Mouse (Mus musculus): Measurements from ENCODE around the gene Mrpl46. TPM values are rescaled to one million over a fixed set of nuclear protein-coding genes. Genes with fewer than 3 reads are reported as not detected.

The Mrpl46 gene
- polyA plus RNA-seq, 1 experiment from 2014 or later = 68.3 TPM

DNA sequence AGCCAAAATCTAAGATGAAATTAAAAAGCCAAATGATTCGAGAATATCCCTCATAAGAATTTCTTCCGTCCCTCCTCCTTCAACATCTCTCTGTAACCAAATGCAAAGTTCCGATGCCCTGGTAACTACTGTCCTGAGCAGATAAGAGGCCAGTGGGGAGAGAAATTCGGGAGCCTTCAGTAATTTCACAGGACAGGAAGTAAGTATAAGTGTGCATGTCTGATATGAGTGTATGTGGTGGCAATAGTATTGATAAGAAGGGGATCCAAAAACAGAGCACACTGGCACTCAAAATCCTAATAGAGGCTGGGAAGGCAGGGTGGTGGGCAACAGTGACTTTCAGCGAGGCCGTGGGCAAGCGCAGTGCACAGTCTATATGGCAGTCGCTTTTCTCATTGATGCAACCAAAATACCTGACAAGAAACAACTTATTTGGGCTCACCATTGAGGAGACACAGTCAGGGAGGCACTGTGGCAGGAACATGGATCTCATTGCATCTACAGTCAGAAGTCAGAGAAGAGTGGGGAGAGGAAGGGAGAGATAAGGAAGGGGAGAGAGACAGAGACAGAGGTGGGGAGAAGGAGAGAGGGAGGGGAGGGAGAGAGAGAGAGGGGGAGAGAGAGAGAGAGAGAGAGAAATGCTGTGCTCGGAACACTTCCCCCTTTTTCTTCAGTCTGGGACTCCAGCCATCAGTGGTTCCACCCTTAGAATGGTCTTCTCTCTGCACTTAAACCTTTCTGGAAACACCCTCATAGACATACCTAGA is 16.6 kb upstream of the Mrpl46 start:
- no peak overlapping the region for H3K27ac ChIP-seq (ENCODE audit: low read depth, low read length)
- H3K4me1 ChIP-seq (ENCODE audit: control insufficient read depth, insufficient read depth, low read length) = no peaks in the 10 kb centered on the region; the same call in 1 of the 2 replicates

DNA sequence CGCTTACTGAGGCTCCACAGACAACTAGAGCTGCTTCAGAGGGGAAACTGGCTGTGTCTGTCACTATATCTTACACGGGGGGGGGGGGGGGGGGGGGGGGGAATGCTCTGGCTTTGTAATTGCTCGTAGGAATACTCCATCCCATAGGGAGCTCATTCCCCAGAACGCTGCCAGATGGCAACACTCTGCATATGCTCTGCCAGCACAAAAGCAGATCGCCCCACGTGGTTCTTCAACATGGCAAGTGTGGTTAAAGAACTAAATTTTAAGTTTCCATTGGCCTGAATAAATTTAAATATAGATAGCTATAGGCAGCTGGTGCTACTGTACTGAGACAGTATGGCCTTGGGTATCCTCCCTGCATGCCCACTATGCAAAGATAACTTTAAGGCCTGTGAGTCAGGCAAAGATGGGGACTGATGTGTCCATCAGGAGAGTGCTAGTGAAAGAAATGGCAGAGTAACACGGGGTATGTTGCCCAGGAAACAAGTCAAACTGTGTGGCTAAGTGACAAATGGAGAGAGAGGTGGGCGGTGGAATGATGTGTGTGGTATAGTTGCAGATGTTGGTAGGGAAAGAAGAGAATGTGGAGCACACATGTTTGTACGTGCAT is 14.6 kb upstream of the Mrpl46 start:
- H3K9me3 ChIP-seq (replicated peaks; ENCODE audit: control insufficient read depth, low read length) = no peaks in the 10 kb centered on the region
- no peak for ATAC-seq (replicated peaks; ENCODE audit: insufficient number of reproducible peaks, low FRiP score, low TSS enrichment)
- H3K9ac ChIP-seq (ENCODE audit: low read depth, low read length) = no peak overlapping the region
- WGBS (ENCODE audit: insufficient replicate concordance) = 62% methylated on average over 8 of the region's 9 CpGs
- H3K4me2 ChIP-seq = no peak overlapping the region
- no peak overlapping the region for H3K4me3 ChIP-seq (ENCODE audit: low read depth, low read length)
- no peaks in the 10 kb centered on the region; the same call in 1 of the 2 replicates for H3K36me3 ChIP-seq (ENCODE audit: control insufficient read depth, insufficient read depth, low read length)
- peaks cover 12% of the 10 kb centered on the region for H3K27me3 ChIP-seq (ENCODE audit: control insufficient read depth, insufficient read depth, low read length)
- peaks cover 7% of the 10 kb centered on the region; the same call in 1 of the 2 replicates for H3K4me1 ChIP-seq (ENCODE audit: control insufficient read depth, insufficient read depth, low read length)
- H3K27ac ChIP-seq (ENCODE audit: low read depth, low read length) = no peak overlapping the region

More for the DNA sequence above, 16.6 kb upstream of the Mrpl46 start:
- Histone ChIP-seq H3K9ac (ENCODE audit: low read depth, low read length) (no peak overlapping the region), H3K4me2 (no peak overlapping the region), H3K36me3 (ENCODE audit: control insufficient read depth, insufficient read depth, low read length) (no peaks in the 10 kb centered on the region), H3K4me3 (ENCODE audit: low read depth, low read length) (no peak overlapping the region), H3K27me3 (ENCODE audit: control insufficient read depth, insufficient read depth, low read length) (peaks cover 12% of the 10 kb centered on the region), H3K9me3 (replicated peaks; ENCODE audit: control insufficient read depth, low read length) (no peaks in the 10 kb centered on the region)
- WGBS (ENCODE audit: insufficient replicate concordance) = 61% methylated on average over 9 of the region's 9 CpGs
- ATAC-seq (replicated peaks; ENCODE audit: insufficient number of reproducible peaks, low FRiP score, low TSS enrichment) = no peak

DNA sequence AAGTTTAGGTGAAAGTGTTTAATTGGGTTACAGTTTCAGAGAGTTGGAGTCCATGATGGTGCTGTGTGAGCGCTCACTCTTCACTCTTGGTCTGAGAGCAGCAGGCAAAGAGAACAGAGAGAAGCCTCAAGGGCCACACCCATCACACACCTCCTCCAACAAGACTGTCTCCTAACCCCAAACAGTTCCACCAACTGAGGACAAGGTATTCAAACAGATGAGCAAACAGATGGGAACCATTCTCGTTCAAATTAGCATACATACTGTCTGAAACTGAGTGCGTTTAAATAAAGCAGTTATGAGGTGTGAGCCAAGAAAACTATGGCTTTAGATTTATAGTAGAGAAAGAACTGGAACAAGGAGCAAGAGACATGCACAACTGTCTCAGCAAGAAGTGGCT is 13.3 kb upstream of the Mrpl46 start:
- H3K4me3 ChIP-seq (ENCODE audit: low read depth, low read length) = no peak overlapping the region
- no peaks in the 10 kb centered on the region; the same call in 1 of the 2 replicates for H3K36me3 ChIP-seq (ENCODE audit: control insufficient read depth, insufficient read depth, low read length)
- H3K9ac ChIP-seq (ENCODE audit: low read depth, low read length) = no peak overlapping the region
- no peak overlapping the region for H3K27ac ChIP-seq (ENCODE audit: low read depth, low read length)
- H3K27me3 ChIP-seq (ENCODE audit: control insufficient read depth, insufficient read depth, low read length) = peaks cover 12% of the 10 kb centered on the region
- H3K9me3 ChIP-seq (replicated peaks; ENCODE audit: control insufficient read depth, low read length) = no peaks in the 10 kb centered on the region
- H3K4me2 ChIP-seq = no peak overlapping the region
- H3K4me1 ChIP-seq (ENCODE audit: control insufficient read depth, insufficient read depth, low read length) = peaks cover 7% of the 10 kb centered on the region; the same call in 1 of the 2 replicates
- 82% methylated on average over 3 of the region's 3 CpGs for WGBS (ENCODE audit: insufficient replicate concordance)
- no peak for ATAC-seq (replicated peaks; ENCODE audit: insufficient number of reproducible peaks, low FRiP score, low TSS enrichment)

DNA sequence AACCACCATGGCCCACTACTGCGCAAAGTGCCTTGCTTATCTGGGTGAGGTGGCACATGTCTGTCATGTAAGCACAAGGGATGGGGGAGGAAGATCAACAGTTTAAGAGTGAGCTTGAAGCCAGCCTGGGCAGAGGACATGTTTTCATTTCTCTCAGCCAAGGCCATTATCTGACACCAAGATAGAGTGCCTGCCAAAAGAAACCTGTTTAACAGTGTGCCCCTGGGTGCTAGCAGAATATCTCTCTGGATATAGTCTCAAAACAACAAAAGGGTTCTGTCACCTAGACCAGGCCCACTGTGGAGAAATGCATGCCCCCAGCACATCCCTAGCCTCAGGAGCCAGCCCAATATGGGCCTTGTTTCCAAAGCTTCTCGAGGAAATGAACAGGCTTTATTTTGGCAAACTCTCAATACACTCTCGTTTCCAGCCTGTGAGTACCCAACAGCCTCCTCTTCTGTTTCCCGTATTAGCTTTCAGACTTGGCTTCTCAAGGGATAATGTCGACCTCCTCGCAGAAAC is 11.3 kb upstream of the Mrpl46 start:
- Histone ChIP-seq H3K27ac (ENCODE audit: low read depth, low read length) (no peak overlapping the region), H3K4me2 (no peak overlapping the region), H3K9me3 (replicated peaks; ENCODE audit: control insufficient read depth, low read length) (no peaks in the 10 kb centered on the region), H3K9ac (ENCODE audit: low read depth, low read length) (0 out of 2 replicates have a peak overlapping the region, but pooled peaks have one; percentile 34), H3K27me3 (ENCODE audit: control insufficient read depth, insufficient read depth, low read length) (peaks cover 8% of the 10 kb centered on the region; the same call in 1 of the 2 replicates), H3K36me3 (ENCODE audit: control insufficient read depth, insufficient read depth, low read length) (no peaks in the 10 kb centered on the region; the same call in 1 of the 2 replicates), H3K4me1 (ENCODE audit: control insufficient read depth, insufficient read depth, low read length) (peaks cover 7% of the 10 kb centered on the region; the same call in 1 of the 2 replicates), H3K4me3 (ENCODE audit: low read depth, low read length) (no peak overlapping the region)
- WGBS (ENCODE audit: insufficient replicate concordance) = 65% methylated on average over 6 of the region's 6 CpGs
- ATAC-seq (replicated peaks; ENCODE audit: insufficient number of reproducible peaks, low FRiP score, low TSS enrichment) = no peak

DNA sequence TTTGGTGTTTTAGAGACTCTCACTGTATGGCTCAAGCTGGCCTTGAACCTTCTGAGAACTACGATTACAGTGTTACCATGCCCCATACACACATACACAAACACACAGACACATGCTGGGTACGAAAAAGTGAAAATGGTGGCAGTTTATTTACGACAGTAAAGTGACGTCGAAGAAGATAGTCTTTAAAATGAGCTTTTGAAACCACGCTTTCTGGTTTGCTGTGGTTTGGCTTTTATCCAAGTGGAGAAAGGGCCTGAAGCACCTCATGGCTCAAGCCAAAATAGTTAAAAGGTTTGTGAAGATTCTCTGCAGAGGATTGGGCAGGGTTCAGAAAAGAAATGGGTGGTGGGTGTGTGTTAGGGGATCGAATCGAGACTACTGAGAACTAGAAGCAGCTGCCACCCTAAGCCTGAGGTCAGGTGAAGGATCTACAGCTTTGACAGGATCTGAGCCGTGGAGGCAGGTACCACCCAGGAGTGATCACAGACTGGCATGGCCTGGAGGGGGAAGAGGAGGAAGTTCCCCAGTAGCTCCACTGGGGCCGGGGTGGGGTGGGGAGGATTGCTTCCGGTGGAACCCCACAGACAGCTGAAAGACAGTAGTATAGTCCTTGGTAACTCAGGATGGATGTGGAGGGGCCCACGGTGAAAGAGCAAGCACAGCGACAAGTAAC is 10.7 kb upstream of the Mrpl46 start:
- Histone ChIP-seq H3K9ac (ENCODE audit: low read depth, low read length) (no peak overlapping the region), H3K4me2 (no peak overlapping the region)
- 82% methylated on average over 13 of the region's 13 CpGs for WGBS (ENCODE audit: insufficient replicate concordance)

DNA sequence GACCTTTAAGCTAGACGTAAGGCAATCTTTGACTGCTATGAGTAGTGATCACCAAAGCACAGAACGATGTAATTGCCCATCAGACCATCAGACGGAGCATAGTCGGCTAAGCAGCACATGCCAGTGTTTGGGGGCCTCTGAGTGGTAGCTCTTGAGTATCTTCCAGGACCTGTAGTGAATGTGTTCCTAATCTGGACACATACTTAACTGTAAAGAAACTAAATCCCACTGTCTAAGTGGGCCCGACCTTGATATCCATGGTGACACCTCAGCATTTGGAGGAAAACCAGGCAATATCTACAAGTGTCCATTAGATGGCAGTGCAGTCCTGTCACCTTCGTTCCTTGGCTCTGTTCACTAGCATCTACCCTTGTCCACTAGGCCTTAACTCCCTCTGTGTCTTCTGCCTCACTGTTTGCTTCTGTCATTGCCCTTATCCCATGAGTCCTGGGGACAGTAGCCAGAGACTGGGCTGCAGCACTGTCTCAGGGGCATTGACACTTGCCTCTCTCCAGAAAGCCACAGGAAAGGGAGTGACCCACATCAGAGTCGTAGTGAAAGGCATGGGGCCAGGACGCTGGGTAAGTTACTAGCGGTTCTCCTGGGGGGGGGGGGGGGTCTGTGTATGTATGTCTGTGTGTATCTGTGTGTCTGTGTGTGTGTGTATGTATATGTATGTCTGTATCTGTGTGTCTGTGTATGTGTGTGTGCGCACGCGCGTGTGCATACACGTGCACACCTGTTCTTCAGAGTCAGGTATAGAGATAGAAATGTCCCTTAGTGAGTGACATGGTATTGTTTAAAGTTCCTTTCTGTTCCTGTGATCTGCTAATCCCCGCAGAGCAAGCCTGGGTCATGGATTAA is 8.3 kb upstream of the Mrpl46 start:
- WGBS (ENCODE audit: insufficient replicate concordance) = 83% methylated on average over 15 of the region's 15 CpGs
- H3K27ac ChIP-seq (ENCODE audit: low read depth, low read length) = no peak overlapping the region
- no peak overlapping the region for H3K4me3 ChIP-seq (ENCODE audit: low read depth, low read length)
- H3K4me2 ChIP-seq = no peak overlapping the region
- no peaks in the 10 kb centered on the region for H3K9me3 ChIP-seq (replicated peaks; ENCODE audit: control insufficient read depth, low read length)
- H3K4me1 ChIP-seq (ENCODE audit: control insufficient read depth, insufficient read depth, low read length) = peaks cover 7% of the 10 kb centered on the region; the same call in 1 of the 2 replicates
- ATAC-seq (replicated peaks; ENCODE audit: insufficient number of reproducible peaks, low FRiP score, low TSS enrichment) = no peak
- H3K36me3 ChIP-seq (ENCODE audit: control insufficient read depth, insufficient read depth, low read length) = peaks cover 8% of the 10 kb centered on the region; the same call in 1 of the 2 replicates
- H3K9ac ChIP-seq (ENCODE audit: low read depth, low read length) = no peak overlapping the region
- no peaks in the 10 kb centered on the region for H3K27me3 ChIP-seq (ENCODE audit: control insufficient read depth, insufficient read depth, low read length)

More for the DNA sequence above, 10.7 kb upstream of the Mrpl46 start:
- no peak overlapping the region for H3K4me3 ChIP-seq (ENCODE audit: low read depth, low read length)
- peaks cover 5% of the 10 kb centered on the region; the same call in 1 of the 2 replicates for H3K27me3 ChIP-seq (ENCODE audit: control insufficient read depth, insufficient read depth, low read length)
- no peak overlapping the region for H3K27ac ChIP-seq (ENCODE audit: low read depth, low read length)
- H3K36me3 ChIP-seq (ENCODE audit: control insufficient read depth, insufficient read depth, low read length) = peaks cover 3% of the 10 kb centered on the region; the same call in 1 of the 2 replicates
- H3K4me1 ChIP-seq (ENCODE audit: control insufficient read depth, insufficient read depth, low read length) = peaks cover 7% of the 10 kb centered on the region; the same call in 1 of the 2 replicates
- no peaks in the 10 kb centered on the region for H3K9me3 ChIP-seq (replicated peaks; ENCODE audit: control insufficient read depth, low read length)
- ATAC-seq (replicated peaks; ENCODE audit: insufficient number of reproducible peaks, low FRiP score, low TSS enrichment) = no peak

DNA sequence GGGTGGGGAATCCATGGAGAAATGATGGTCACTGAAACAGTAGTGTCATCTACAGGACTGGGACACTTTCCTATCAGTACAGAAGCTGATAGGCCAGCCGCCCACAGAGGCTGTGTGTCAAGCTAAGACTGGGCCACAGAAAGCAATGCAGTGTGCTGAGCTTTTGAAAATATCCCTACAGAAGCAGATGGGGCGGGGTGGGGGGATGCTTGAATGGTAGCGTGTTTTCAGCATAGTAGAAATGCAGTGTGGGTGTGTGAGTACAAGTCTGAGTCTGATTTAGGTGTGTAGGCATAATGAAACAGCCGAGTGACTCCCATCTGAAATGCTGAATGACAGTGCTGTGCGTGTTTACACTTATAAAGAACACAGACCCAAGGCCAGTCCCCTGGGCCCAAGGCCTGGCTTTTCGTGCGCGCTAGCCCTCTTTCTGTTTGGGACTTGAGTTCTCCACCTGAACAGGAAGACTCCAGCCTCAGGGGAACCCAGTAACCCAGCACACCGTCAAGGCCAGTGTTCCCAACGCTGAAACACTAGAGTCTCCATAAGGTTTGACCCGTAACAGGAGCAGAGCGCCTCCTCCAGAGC is 4.6 kb upstream of the Mrpl46 start:
- no peak for ATAC-seq (replicated peaks; ENCODE audit: insufficient number of reproducible peaks, low FRiP score, low TSS enrichment)
- Histone ChIP-seq H3K9ac (ENCODE audit: low read depth, low read length) (no peak overlapping the region), H3K27me3 (ENCODE audit: control insufficient read depth, insufficient read depth, low read length) (no peaks in the 10 kb centered on the region), H3K4me2 (no peak overlapping the region), H3K4me1 (ENCODE audit: control insufficient read depth, insufficient read depth, low read length) (no peaks in the 10 kb centered on the region), H3K4me3 (ENCODE audit: low read depth, low read length) (no peak overlapping the region), H3K27ac (ENCODE audit: low read depth, low read length) (no peak overlapping the region), H3K36me3 (ENCODE audit: control insufficient read depth, insufficient read depth, low read length) (peaks cover 8% of the 10 kb centered on the region; the same call in 1 of the 2 replicates), H3K9me3 (replicated peaks; ENCODE audit: control insufficient read depth, low read length) (no peaks in the 10 kb centered on the region)
- 85% methylated on average over 12 of the region's 12 CpGs for WGBS (ENCODE audit: insufficient replicate concordance)

Measured in heart, embryonic 11.5 days (tissue).